Mouse (Mus musculus) left cerebral cortex, adult 6 months (tissue): ENCODE data around the gene Slc5a12. TPM values are rescaled to one million over a fixed set of nuclear protein-coding genes. Genes with fewer than 3 reads are reported as not detected.

ENCODE experiments used
- long read RNA-seq, 2 experiments: library from polyadenylated mRNA; unstranded; transcript quantifications; one replicate each; pipeline ENCODE4 v2.0.0; 2019 to 2020
- polyA plus RNA-seq: library from polyadenylated mRNA; unstranded; fragments of <200 nt; fragmentation: Nextera tagmentation; gene quantifications from 2 replicates; pipeline ENCODE4 v1.2.3, GENCODE M21; 2021

The Slc5a12 gene
- 0.03 TPM in 1 of 2 replicates, not detected in the other for polyA plus RNA-seq
- long read RNA-seq, experiment 1 = 0 reads
- long read RNA-seq, experiment 2 = 0 reads

GRCm38 (mm10) chr2:110596932-110597331, at the start of gene Slc5a12:
Slc5a12 (plus strand) TSS chr2:110597298.

Other genes with a start within 250 kb of the Slc5a12 start
- 1.6 and 1.9 TPM in 2 replicates for gene Fibin, start 234.1 kb upstream of the Slc5a12 start, polyA plus RNA-seq
- gene Muc15, start 124.0 kb downstream of the Slc5a12 start, polyA plus RNA-seq = 0.08 and 0.20 TPM in 2 replicates